Mouse (Mus musculus): Measurements from ENCODE around the gene Mgat3.
A peak's percentile ranks its signal among the peaks of the same experiment; 100 is the strongest.

The Mgat3 gene

GRCm38 (mm10) chr15:80260677-80261076 lies 87.2 kb downstream of the Mgat3 start:
- peak; percentile 67 for DNase-seq (ENCODE audit: low spot score)

- DNase-seq (ENCODE audit: low spot score), result no peak
These were observed 87.6 kb downstream of the Mgat3 start for GRCm38 (mm10) chr15:80261100-80261499.

GRCm38 (mm10) chr15:80263610-80264575 lies 90.4 kb downstream of the Mgat3 start, which contains the start of gene Rps19bp1:
Rps19bp1 (minus strand) TSS chr15:80264315.
- peak; percentile 91 for DNase-seq (ENCODE audit: low spot score)
